Mouse (Mus musculus) liver, embryonic 14.5 days (tissue): ENCODE results near the gene Aldh3b2.

ENCODE experiments used
- CTCF ChIP-seq: IDR thresholded peaks from 2 replicates; pipeline ENCODE4 v1.5.1; 2016; ENCODE audit warnings: antibody characterized with exemption, low read depth, control low read depth
- EP300 ChIP-seq: IDR thresholded peaks from 2 replicates; pipeline ENCODE4 v1.6.1; 2016; ENCODE audit warnings: antibody characterized with exemption, low read depth

DNA sequence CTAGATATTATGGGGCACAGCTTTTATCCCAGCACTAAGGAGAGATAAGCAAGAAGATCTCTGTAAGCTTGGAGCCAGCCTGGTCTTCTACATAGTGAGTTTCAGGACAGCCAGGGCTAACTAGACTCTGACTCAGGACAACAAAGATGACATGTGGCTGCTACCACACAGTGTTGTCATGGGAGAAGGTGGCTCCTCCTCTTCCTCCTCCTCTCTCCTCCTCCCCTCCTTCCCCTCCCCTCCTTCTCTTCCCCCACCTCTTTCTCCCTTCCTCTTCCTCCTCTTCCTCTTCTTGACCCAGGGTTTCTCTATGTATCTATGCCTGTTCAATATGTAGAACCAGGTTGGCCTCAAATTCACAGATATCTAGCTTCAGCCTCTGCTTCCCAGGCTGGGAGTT, 20.7 kb upstream of the Aldh3b2 start:
- no peak for TF ChIP-seq CTCF
- TF ChIP-seq EP300: no peak
